Mouse (Mus musculus): ENCODE data around the gene Slc2a4. TPM values are rescaled to one million over a fixed set of nuclear protein-coding genes. Genes with fewer than 3 reads are reported as not detected.

Slc2a4 gene
- polyA plus RNA-seq, 1 experiment from 2014 or later = 2.7 TPM

DNA sequence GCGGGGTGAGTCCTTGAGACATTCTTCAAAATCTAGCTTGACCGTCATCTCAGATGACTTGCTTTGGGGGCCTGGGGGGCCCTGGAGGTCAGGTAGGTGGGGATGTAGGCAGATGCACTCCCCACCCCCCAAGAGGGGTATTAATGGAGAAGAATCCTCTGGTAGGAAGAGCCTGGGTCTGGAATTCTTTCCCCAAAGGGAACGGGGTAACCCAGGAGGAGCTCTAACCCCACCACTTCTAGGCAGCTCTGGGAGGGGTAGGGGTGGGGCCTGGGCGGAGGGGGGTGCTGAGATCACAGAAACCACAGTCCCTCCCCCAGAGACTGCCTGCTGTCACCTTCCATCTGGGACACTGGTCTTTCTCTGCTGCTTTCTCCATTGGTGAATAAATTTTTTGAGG is 52.7 kb downstream of the Slc2a4 start, which contains the start of gene Acap1:
Gene Acap1, minus strand, starts transcription at position 249 of the 400 bp plus-strand sequence.
- Histone ChIP-seq H3K36me3 (ENCODE audit: control insufficient read depth, insufficient read depth, low read length) (no peaks in the 10 kb centered on the region), H3K4me1 (ENCODE audit: control insufficient read depth, insufficient read depth, low read length) (peaks cover 12% of the 10 kb centered on the region; the same call in 1 of the 2 replicates), H3K9me3 (ENCODE audit: control insufficient read depth, low read length) (no peaks in the 10 kb centered on the region), H3K9ac (replicated peaks; ENCODE audit: low read depth, low read length) (no peak within 1 kb of the TSS), H3K4me2 (ENCODE audit: low read depth, low read length) (no peak within 1 kb of the TSS), H3K4me3 (ENCODE audit: low read depth, low read length) (no peak within 1 kb of the TSS), H3K27me3 (ENCODE audit: control insufficient read depth, insufficient read depth, low read length) (no peaks in the 10 kb centered on the region), H3K27ac (ENCODE audit: low read depth, low read length) (no peak within 1 kb of the TSS)
- WGBS = 80% methylated on average over 4 of the region's 4 CpGs
- no peak for ATAC-seq (ENCODE audit: low read depth)

GRCm38 (mm10) chr11:69894671-69895070 is 53.3 kb downstream of the Slc2a4 start:
- ATAC-seq (ENCODE audit: low read depth) = no peak
- 83% methylated on average over 5 of the region's 5 CpGs for WGBS
- Histone ChIP-seq H3K4me1 (ENCODE audit: control insufficient read depth, insufficient read depth, low read length) (peaks cover 9% of the 10 kb centered on the region; the same call in 1 of the 2 replicates), H3K27me3 (ENCODE audit: control insufficient read depth, insufficient read depth, low read length) (no peaks in the 10 kb centered on the region), H3K4me3 (ENCODE audit: low read depth, low read length) (no peak overlapping the region), H3K9me3 (ENCODE audit: control insufficient read depth, low read length) (no peaks in the 10 kb centered on the region), H3K9ac (replicated peaks; ENCODE audit: low read depth, low read length) (no peak overlapping the region), H3K4me2 (ENCODE audit: low read depth, low read length) (no peak overlapping the region), H3K27ac (ENCODE audit: low read depth, low read length) (no peak overlapping the region), H3K36me3 (ENCODE audit: control insufficient read depth, insufficient read depth, low read length) (no peaks in the 10 kb centered on the region)

Small RNA genes lying within 50 kb of the gene (microRNA-seq; reads per million reads assigned to microRNA genes)
- gene Gm44349 = not detected

Other genes with a start within 250 kb of the Slc2a4 start
- 23.5 and 30.7 TPM in 2 replicates for gene Polr2a, start 189.6 kb downstream of the Slc2a4 start, polyA plus RNA-seq (2014; fragmentation: Nextera tagmentation; extraction: Ambion mirVana)
- gene Slc35g3, start 186.2 kb downstream of the Slc2a4 start, polyA plus RNA-seq (2014; fragmentation: Nextera tagmentation; extraction: Ambion mirVana) = not detected in 2 replicates
- gene Zbtb4, start 182.3 kb downstream of the Slc2a4 start, polyA plus RNA-seq (2014; fragmentation: Nextera tagmentation; extraction: Ambion mirVana) = 4.3 and 6.0 TPM in 2 replicates
- gene Chrnb1, start 152.2 kb downstream of the Slc2a4 start, polyA plus RNA-seq (2014; fragmentation: Nextera tagmentation; extraction: Ambion mirVana) = 0.78 and 1.3 TPM in 2 replicates
- 6.4 and 9.1 TPM in 2 replicates for gene Fgf11, start 146.3 kb downstream of the Slc2a4 start, polyA plus RNA-seq (2014; fragmentation: Nextera tagmentation; extraction: Ambion mirVana)
- gene Tmem102, start 142.6 kb downstream of the Slc2a4 start, polyA plus RNA-seq (2014; fragmentation: Nextera tagmentation; extraction: Ambion mirVana) = 0.68 and 0.76 TPM in 2 replicates
- not detected in 2 replicates for gene Gm39566, start 132.9 kb downstream of the Slc2a4 start, polyA plus RNA-seq (2014; fragmentation: Nextera tagmentation; extraction: Ambion mirVana)
- gene Spem2, start 129.7 kb downstream of the Slc2a4 start, polyA plus RNA-seq (2014; fragmentation: Nextera tagmentation; extraction: Ambion mirVana) = 0.16 TPM in 1 of 2 replicates, not detected in the other
- 0.35 and 0.40 TPM in 2 replicates for gene Spem1, start 126.0 kb downstream of the Slc2a4 start, polyA plus RNA-seq (2014; fragmentation: Nextera tagmentation; extraction: Ambion mirVana)
- 24.2 and 31.3 TPM in 2 replicates for gene Nlgn2, start 110.4 kb downstream of the Slc2a4 start, polyA plus RNA-seq (2014; fragmentation: Nextera tagmentation; extraction: Ambion mirVana)
- gene Tmem256, start 109.7 kb downstream of the Slc2a4 start, polyA plus RNA-seq (2014; fragmentation: Nextera tagmentation; extraction: Ambion mirVana) = 306 and 377 TPM in 2 replicates
- 36.3 and 51.8 TPM in 2 replicates for gene Plscr3, start 101.8 kb downstream of the Slc2a4 start, polyA plus RNA-seq (2014; fragmentation: Nextera tagmentation; extraction: Ambion mirVana)
- gene Tnk1, start 89.5 kb downstream of the Slc2a4 start, polyA plus RNA-seq (2014; fragmentation: Nextera tagmentation; extraction: Ambion mirVana) = 0.28 TPM in 1 of 2 replicates, not detected in the other
- not detected in 2 replicates for gene Tmem95, start 70.2 kb downstream of the Slc2a4 start, polyA plus RNA-seq (2014; fragmentation: Nextera tagmentation; extraction: Ambion mirVana)
- 0.80 and 2.0 TPM in 2 replicates for gene Kctd11, start 66.8 kb downstream of the Slc2a4 start, polyA plus RNA-seq (2014; fragmentation: Nextera tagmentation; extraction: Ambion mirVana)
- gene Acap1, start 52.6 kb downstream of the Slc2a4 start, polyA plus RNA-seq (2014; fragmentation: Nextera tagmentation; extraction: Ambion mirVana) = 0.17 and 0.33 TPM in 2 replicates
- 7.1 and 7.8 TPM in 2 replicates for gene 2810408A11Rik, start 47.2 kb downstream of the Slc2a4 start, polyA plus RNA-seq (2014; fragmentation: Nextera tagmentation; extraction: Ambion mirVana)
- gene Neurl4, start 47.1 kb downstream of the Slc2a4 start, polyA plus RNA-seq (2014; fragmentation: Nextera tagmentation; extraction: Ambion mirVana) = 26.2 and 27.8 TPM in 2 replicates
- gene Gps2, start 34.3 kb downstream of the Slc2a4 start, polyA plus RNA-seq (2014; fragmentation: Nextera tagmentation; extraction: Ambion mirVana) = 58.5 and 65.4 TPM in 2 replicates
- gene Eif5a, start 26.2 kb downstream of the Slc2a4 start, polyA plus RNA-seq (2014; fragmentation: Nextera tagmentation; extraction: Ambion mirVana) = 1,037 and 1,095 TPM in 2 replicates
- 5.9 and 11.1 TPM in 2 replicates for gene Ybx2, start 12.4 kb downstream of the Slc2a4 start, polyA plus RNA-seq (2014; fragmentation: Nextera tagmentation; extraction: Ambion mirVana)
- gene Cldn7, start 16.6 kb upstream of the Slc2a4 start, polyA plus RNA-seq (2014; fragmentation: Nextera tagmentation; extraction: Ambion mirVana) = 0.33 and 0.88 TPM in 2 replicates
- gene Ctdnep1, start 33.0 kb upstream of the Slc2a4 start, polyA plus RNA-seq (2014; fragmentation: Nextera tagmentation; extraction: Ambion mirVana) = 26.5 and 27.1 TPM in 2 replicates
- 159 and 175 TPM in 2 replicates for gene Elp5, start 34.3 kb upstream of the Slc2a4 start, polyA plus RNA-seq (2014; fragmentation: Nextera tagmentation; extraction: Ambion mirVana)
- gene Gabarap, start 43.0 kb upstream of the Slc2a4 start, polyA plus RNA-seq (2014; fragmentation: Nextera tagmentation; extraction: Ambion mirVana) = 609 and 643 TPM in 2 replicates
- gene Phf23, start 47.6 kb upstream of the Slc2a4 start, polyA plus RNA-seq (2014; fragmentation: Nextera tagmentation; extraction: Ambion mirVana) = 28.8 and 37.8 TPM in 2 replicates
- gene Dvl2, start 52.4 kb upstream of the Slc2a4 start, polyA plus RNA-seq (2014; fragmentation: Nextera tagmentation; extraction: Ambion mirVana) = 19.0 and 19.2 TPM in 2 replicates
- gene Acadvl, start 67.2 kb upstream of the Slc2a4 start, polyA plus RNA-seq (2014; fragmentation: Nextera tagmentation; extraction: Ambion mirVana) = 49.5 and 57.2 TPM in 2 replicates
- 24.9 and 31.6 TPM in 2 replicates for gene Dlg4, start 68.8 kb upstream of the Slc2a4 start, polyA plus RNA-seq (2014; fragmentation: Nextera tagmentation; extraction: Ambion mirVana)
- 3.7 TPM in 1 of 2 replicates, not detected in the other for gene Asgr1, start 105.9 kb upstream of the Slc2a4 start, polyA plus RNA-seq (2014; fragmentation: Nextera tagmentation; extraction: Ambion mirVana)
- gene Asgr2, start 144.5 kb upstream of the Slc2a4 start, polyA plus RNA-seq (2014; fragmentation: Nextera tagmentation; extraction: Ambion mirVana) = 0.26 TPM in 1 of 2 replicates, not detected in the other
- gene Mgl2, start 182.1 kb upstream of the Slc2a4 start, polyA plus RNA-seq (2014; fragmentation: Nextera tagmentation; extraction: Ambion mirVana) = 0.20 and 0.68 TPM in 2 replicates
- 1.1 TPM in 1 of 2 replicates, not detected in the other for gene Clec10a, start 208.0 kb upstream of the Slc2a4 start, polyA plus RNA-seq (2014; fragmentation: Nextera tagmentation; extraction: Ambion mirVana)

Measured in neural tube, embryonic 14.5 days (tissue).